Mouse (Mus musculus): Measurements from ENCODE around the gene 5830473C10Rik. TPM values are rescaled to one million over a fixed set of nuclear protein-coding genes. Genes with fewer than 3 reads are reported as not detected.

Gene 5830473C10Rik
- polyA plus RNA-seq (2016; fragmentation: Nextera tagmentation; extraction: Ambion mirVana), result 0.06 TPM in 1 of 2 replicates, not detected in the other

- no peaks in the 10 kb centered on the region for H3K9me3 ChIP-seq
- H3K36me3 ChIP-seq (replicated peaks), result no peaks in the 10 kb centered on the region
- no peak within 1 kb of the TSS for H3K27ac ChIP-seq
- 96% methylated on average over 6 of the region's 6 CpGs for WGBS
- H3K4me3 ChIP-seq, result no peak within 1 kb of the TSS
- H3K27me3 ChIP-seq (ENCODE audit: poor library complexity, severe bottlenecking), result no peaks in the 10 kb centered on the region
- DNase-seq (ENCODE audit: extremely low spot score, low spot score), result no peak
- H3K4me1 ChIP-seq, result peaks cover 4% of the 10 kb centered on the region; the same call in 1 of the 2 replicates
These were observed at the start of gene 5830473C10Rik for GRCm38 (mm10) chr5:90560743-90561142. 5830473C10Rik (plus strand) TSS chr5:90561107.

GRCm38 (mm10) chr5:90512288-90512955, 48.5 kb upstream of the 5830473C10Rik start:
- Histone ChIP-seq H3K4me3 (no peak overlapping the region), H3K9me3 (no peaks in the 10 kb centered on the region), H3K27ac (no peak overlapping the region), H3K4me1 (peaks cover 4% of the 10 kb centered on the region; the same call in 1 of the 2 replicates), H3K36me3 (replicated peaks) (no peaks in the 10 kb centered on the region), H3K27me3 (ENCODE audit: poor library complexity, severe bottlenecking) (no peaks in the 10 kb centered on the region)
- 82% methylated on average over 6 of the region's 6 CpGs for WGBS
- DNase-seq (ENCODE audit: extremely low spot score, low spot score), result no peak

- no peaks in the 10 kb centered on the region for H3K36me3 ChIP-seq (replicated peaks)
- H3K4me1 ChIP-seq, result no peaks in the 10 kb centered on the region
- no peak overlapping the region for H3K4me3 ChIP-seq
- no peak for DNase-seq (ENCODE audit: extremely low spot score, low spot score)
- 92% methylated on average over 6 of the region's 6 CpGs for WGBS
- H3K27me3 ChIP-seq (ENCODE audit: poor library complexity, severe bottlenecking), result no peaks in the 10 kb centered on the region
- no peaks in the 10 kb centered on the region for H3K9me3 ChIP-seq
- no peak overlapping the region for H3K27ac ChIP-seq
These were observed 45.3 kb upstream of the 5830473C10Rik start for GRCm38 (mm10) chr5:90515561-90515960.

GRCm38 (mm10) chr5:90518356-90519100, 42.4 kb upstream of the 5830473C10Rik start, which contains the start of gene Afm:
Afm (plus strand) TSS chr5:90518932.
- no peaks in the 10 kb centered on the region for H3K36me3 ChIP-seq (replicated peaks)
- no peaks in the 10 kb centered on the region for H3K27me3 ChIP-seq (ENCODE audit: poor library complexity, severe bottlenecking)
- H3K4me3 ChIP-seq, result no peak within 1 kb of the TSS
- H3K9me3 ChIP-seq, result no peaks in the 10 kb centered on the region
- no peak for DNase-seq (ENCODE audit: extremely low spot score, low spot score)
- H3K4me1 ChIP-seq, result no peaks in the 10 kb centered on the region
- H3K27ac ChIP-seq, result no peak within 1 kb of the TSS
- WGBS, result 92% methylated on average over 6 of the region's 6 CpGs

GRCm38 (mm10) chr5:90551191-90551590, 9.7 kb upstream of the 5830473C10Rik start:
- Histone ChIP-seq H3K36me3 (replicated peaks) (no peaks in the 10 kb centered on the region), H3K4me1 (no peaks in the 10 kb centered on the region), H3K27ac (no peak overlapping the region), H3K27me3 (ENCODE audit: poor library complexity, severe bottlenecking) (no peaks in the 10 kb centered on the region), H3K9me3 (no peaks in the 10 kb centered on the region), H3K4me3 (no peak overlapping the region)
- WGBS, result 93% methylated on average over 8 of the region's 8 CpGs
- no peak for DNase-seq (ENCODE audit: extremely low spot score, low spot score)

- no peak overlapping the region for H3K27ac ChIP-seq
- no peaks in the 10 kb centered on the region for H3K36me3 ChIP-seq (replicated peaks)
- no peak overlapping the region for H3K4me3 ChIP-seq
- DNase-seq (ENCODE audit: extremely low spot score, low spot score), result no peak
- no peaks in the 10 kb centered on the region for H3K27me3 ChIP-seq (ENCODE audit: poor library complexity, severe bottlenecking)
- WGBS, result 82% methylated on average over 3 of the region's 3 CpGs
- no peaks in the 10 kb centered on the region for H3K9me3 ChIP-seq
- H3K4me1 ChIP-seq, result no peaks in the 10 kb centered on the region
These were observed 4.9 kb upstream of the 5830473C10Rik start for GRCm38 (mm10) chr5:90556052-90556451.

- WGBS, result 93% methylated on average over 11 of the region's 11 CpGs
- Histone ChIP-seq H3K9me3 (no peaks in the 10 kb centered on the region), H3K4me3 (no peak overlapping the region), H3K36me3 (replicated peaks) (no peaks in the 10 kb centered on the region), H3K4me1 (peaks cover 4% of the 10 kb centered on the region; the same call in 1 of the 2 replicates), H3K27me3 (ENCODE audit: poor library complexity, severe bottlenecking) (no peaks in the 10 kb centered on the region), H3K27ac (no peak overlapping the region)
- DNase-seq (ENCODE audit: extremely low spot score, low spot score), result no peak
These were observed 891 bp downstream of the 5830473C10Rik start for GRCm38 (mm10) chr5:90561721-90562275.

- 86% methylated on average over 4 of the region's 4 CpGs for WGBS
- H3K4me1 ChIP-seq, result peaks cover 4% of the 10 kb centered on the region; the same call in 1 of the 2 replicates
- no peak overlapping the region for H3K4me3 ChIP-seq
- no peak overlapping the region for H3K27ac ChIP-seq
- DNase-seq (ENCODE audit: extremely low spot score, low spot score), result no peak
- H3K9me3 ChIP-seq, result no peaks in the 10 kb centered on the region
- no peaks in the 10 kb centered on the region for H3K27me3 ChIP-seq (ENCODE audit: poor library complexity, severe bottlenecking)
- H3K36me3 ChIP-seq (replicated peaks), result no peaks in the 10 kb centered on the region
These were observed 2.0 kb downstream of the 5830473C10Rik start for GRCm38 (mm10) chr5:90562880-90563279.

- Histone ChIP-seq H3K4me1 (peaks cover 4% of the 10 kb centered on the region; the same call in 1 of the 2 replicates), H3K27me3 (ENCODE audit: poor library complexity, severe bottlenecking) (no peaks in the 10 kb centered on the region), H3K4me3 (no peak overlapping the region), H3K27ac (no peak overlapping the region), H3K36me3 (replicated peaks) (no peaks in the 10 kb centered on the region), H3K9me3 (no peaks in the 10 kb centered on the region)
- WGBS, result 91% methylated on average over 4 of the region's 4 CpGs
- no peak for DNase-seq (ENCODE audit: extremely low spot score, low spot score)
These were observed 3.3 kb downstream of the 5830473C10Rik start for GRCm38 (mm10) chr5:90564161-90564560.

GRCm38 (mm10) chr5:90565205-90565604, 4.3 kb downstream of the 5830473C10Rik start:
- H3K4me1 ChIP-seq, result peaks cover 4% of the 10 kb centered on the region; the same call in 1 of the 2 replicates
- H3K4me3 ChIP-seq, result no peak overlapping the region
- H3K27ac ChIP-seq, result no peak overlapping the region
- WGBS, result 90% methylated on average over 6 of the region's 6 CpGs
- H3K9me3 ChIP-seq, result no peaks in the 10 kb centered on the region
- no peaks in the 10 kb centered on the region for H3K36me3 ChIP-seq (replicated peaks)
- no peaks in the 10 kb centered on the region for H3K27me3 ChIP-seq (ENCODE audit: poor library complexity, severe bottlenecking)
- no peak for DNase-seq (ENCODE audit: extremely low spot score, low spot score)

- no peaks in the 10 kb centered on the region for H3K9me3 ChIP-seq
- no peaks in the 10 kb centered on the region for H3K27me3 ChIP-seq (ENCODE audit: poor library complexity, severe bottlenecking)
- peaks cover 7% of the 10 kb centered on the region; the same call in 1 of the 2 replicates for H3K4me1 ChIP-seq
- no peak overlapping the region for H3K27ac ChIP-seq
- H3K4me3 ChIP-seq, result no peak overlapping the region
- H3K36me3 ChIP-seq (replicated peaks), result no peaks in the 10 kb centered on the region
- WGBS, result 88% methylated on average over 5 of the region's 5 CpGs
- no peak for DNase-seq (ENCODE audit: extremely low spot score, low spot score)
These were observed 6.9 kb downstream of the 5830473C10Rik start for GRCm38 (mm10) chr5:90567788-90568187.

- Histone ChIP-seq H3K9me3 (no peaks in the 10 kb centered on the region), H3K4me3 (no peak overlapping the region), H3K27ac (no peak overlapping the region), H3K27me3 (ENCODE audit: poor library complexity, severe bottlenecking) (no peaks in the 10 kb centered on the region), H3K36me3 (replicated peaks) (no peaks in the 10 kb centered on the region), H3K4me1 (0 out of 2 replicates have a peak, but pooled peaks cover 3% of the 10 kb centered on the region)
- no peak for DNase-seq (ENCODE audit: extremely low spot score, low spot score)
These were observed 7.4 kb downstream of the 5830473C10Rik start for GRCm38 (mm10) chr5:90568338-90568737.

GRCm38 (mm10) chr5:90571216-90571615, 10.3 kb downstream of the 5830473C10Rik start:
- Histone ChIP-seq H3K4me1 (0 out of 2 replicates have a peak, but pooled peaks cover 3% of the 10 kb centered on the region), H3K4me3 (no peak overlapping the region), H3K27me3 (ENCODE audit: poor library complexity, severe bottlenecking) (no peaks in the 10 kb centered on the region), H3K36me3 (replicated peaks) (no peaks in the 10 kb centered on the region), H3K9me3 (no peaks in the 10 kb centered on the region), H3K27ac (no peak overlapping the region)
- 68% methylated on average over 3 of the region's 3 CpGs for WGBS
- no peak for DNase-seq (ENCODE audit: extremely low spot score, low spot score)
